Mouse (Mus musculus) heart, embryonic 13.5 days (tissue): Measurements from ENCODE around the gene Pisd. TPM values are rescaled to one million over a fixed set of nuclear protein-coding genes. Genes with fewer than 3 reads are reported as not detected.
"Not testable (repeated sequence)": the region's sequence is repeated elsewhere in the genome, so short reads cannot be mapped to it uniquely, and the experiment has no call there.

Source experiments
- ATAC-seq: fragments of 200-750 bp; cut with Nextera tagmentation; 2 replicates; pipeline ENCODE4 v1.8.0; 2017; ENCODE audit warnings: moderate TSS enrichment; ENCODE audit not compliant: insufficient number of reproducible peaks, low FRiP score, low TSS enrichment; ENCODE audit errors: extremely low read depth
- H3K27ac ChIP-seq: fragments of 300-500 bp; sonication (generic); replicated peaks from 2 replicates; pipeline ENCODE4 v1.5.1; 2015; ENCODE audit warnings: moderate library complexity, mild to moderate bottlenecking, inconsistent platforms
- H3K27me3 ChIP-seq: fragments of 300-500 bp; sonication (generic); replicated peaks from 2 replicates; pipeline ENCODE4 v1.6.1; 2015; ENCODE audit warnings: mild to moderate bottlenecking, inconsistent platforms
- H3K36me3 ChIP-seq: fragments of 300-500 bp; sonication (generic); 2 replicates; pipeline ENCODE4 v1.6.1; 2015; ENCODE audit warnings: mild to moderate bottlenecking, inconsistent platforms
- H3K4me1 ChIP-seq: fragments of 300-500 bp; sonication (generic); 2 replicates; pipeline ENCODE4 v1.6.1; 2015; ENCODE audit warnings: inconsistent platforms
- H3K4me2 ChIP-seq: fragments of 300-500 bp; sonication (generic); 2 replicates; pipeline ENCODE4 v1.6.1; 2015; ENCODE audit warnings: inconsistent platforms, mild to moderate bottlenecking, moderate library complexity
- H3K4me3 ChIP-seq: fragments of 300-500 bp; sonication (generic); 2 replicates; pipeline ENCODE4 v1.5.1; 2015; ENCODE audit warnings: moderate library complexity, mild to moderate bottlenecking, inconsistent platforms
- H3K9ac ChIP-seq: fragments of 300-500 bp; sonication (generic); 2 replicates; pipeline ENCODE4 v1.6.1; 2015; ENCODE audit warnings: inconsistent platforms, mild to moderate bottlenecking, moderate library complexity
- H3K9me3 ChIP-seq: fragments of 300-500 bp; sonication (generic); 2 replicates; pipeline ENCODE4 v1.6.1; 2016; ENCODE audit warnings: inconsistent platforms
- WGBS: fragments of 180-500 bp; shearing (Covaris S2); methylation state at CpG from one replicate; pipeline ENCODE4 v1.1.7; 2015; ENCODE audit warnings: mixed read lengths; 5-methylcytosine and 5-hydroxymethylcytosine counted together
- polyA plus RNA-seq: library from polyadenylated mRNA; unstranded; fragments of >200 nt; fragmentation: Nextera tagmentation; extraction: Ambion mirVana; gene quantifications from 2 replicates; pipeline ENCODE4 v1.2.1, GENCODE M21; 2015

Pisd gene
- polyA plus RNA-seq, 1 experiment from 2014 or later, result 45.9 TPM

DNA sequence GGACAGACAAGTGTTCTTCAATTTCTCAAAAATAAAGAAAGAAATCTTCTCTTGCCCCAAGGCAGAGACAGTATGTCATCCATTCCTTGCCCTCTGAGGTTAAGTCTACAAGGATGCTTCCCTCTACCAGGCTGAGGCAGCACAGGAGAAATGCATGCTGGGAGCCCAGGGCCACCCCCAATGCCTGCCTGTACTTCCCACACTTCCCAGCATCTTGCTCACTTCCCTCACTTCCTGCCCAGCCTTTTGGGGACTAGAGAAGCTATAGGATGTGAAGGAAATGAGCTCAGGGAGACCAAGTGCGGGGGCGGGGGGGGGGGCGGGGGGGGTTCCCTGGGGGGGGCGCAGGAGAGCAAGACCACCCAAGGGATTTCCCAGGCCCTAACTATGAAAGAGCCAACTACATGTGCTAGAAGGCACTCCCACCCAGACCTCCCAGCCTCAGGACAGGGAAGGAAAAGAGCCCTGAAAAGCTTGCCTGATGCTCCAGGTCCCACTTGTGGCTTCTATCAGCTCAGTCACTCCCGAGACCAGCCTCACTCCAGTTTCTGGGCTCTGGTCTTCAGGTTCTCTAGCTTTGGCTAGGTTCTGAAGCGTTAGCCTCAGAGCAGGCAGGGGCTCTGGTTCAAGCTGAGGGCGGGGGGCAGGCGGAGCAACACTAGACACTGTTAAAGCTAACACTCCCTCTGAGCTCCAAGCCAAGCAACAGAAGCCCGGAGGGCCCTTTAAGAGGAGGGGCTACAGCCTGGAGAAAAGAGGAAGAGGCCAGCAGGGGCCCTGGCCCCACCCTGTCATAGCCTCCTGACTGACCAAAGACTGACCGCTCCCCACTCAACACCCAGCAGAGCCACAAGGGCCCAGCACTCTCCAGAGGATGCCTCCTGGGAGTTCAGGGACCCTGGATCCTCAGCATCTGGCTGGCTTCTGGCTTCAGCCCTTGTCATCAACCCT is 39.5 kb downstream of the Pisd start:
- H3K9me3 ChIP-seq, result no peaks in the 10 kb centered on the region
- H3K4me3 ChIP-seq, result peak overlapping the region; percentile 59
- 3% methylated on average over 10 of the region's 10 CpGs for WGBS
- peak; percentile 81 for ATAC-seq
- no peaks in the 10 kb centered on the region for H3K27me3 ChIP-seq
- H3K36me3 ChIP-seq, result peaks cover 4% of the 10 kb centered on the region; the same call in 1 of the 2 replicates
- peaks cover 31% of the 10 kb centered on the region for H3K4me1 ChIP-seq
- peak overlapping the region; percentile 72 for H3K4me2 ChIP-seq
- H3K9ac ChIP-seq, result peak overlapping the region; percentile 77
- H3K27ac ChIP-seq, result peak overlapping the region; percentile 87

DNA sequence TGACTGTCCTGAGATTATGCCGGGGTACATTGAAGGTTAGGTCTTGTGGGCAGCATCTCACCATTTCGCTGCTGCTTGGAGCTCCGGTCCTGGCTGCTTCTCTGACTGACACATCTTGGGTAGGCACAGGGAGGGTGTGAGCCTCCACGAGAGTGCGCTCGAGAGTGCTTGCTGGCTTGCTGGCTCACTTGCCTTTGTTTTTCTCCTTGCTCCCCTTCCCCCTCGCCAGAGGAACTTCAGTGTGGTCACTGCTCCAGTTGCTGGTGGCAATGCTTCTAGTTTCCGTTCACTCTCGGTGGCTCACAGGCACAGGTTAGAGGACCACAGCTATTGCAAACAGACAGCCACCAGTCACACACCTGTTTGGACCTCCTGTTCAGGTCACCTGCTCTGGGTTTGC is 43.3 kb downstream of the Pisd start:
- Histone ChIP-seq H3K4me2 (no peak overlapping the region), H3K9me3 (no peaks in the 10 kb centered on the region), H3K9ac (no peak overlapping the region), H3K36me3 (peaks cover 18% of the 10 kb centered on the region), H3K4me1 (peaks cover 28% of the 10 kb centered on the region), H3K27me3 (no peaks in the 10 kb centered on the region), H3K4me3 (no peak overlapping the region), H3K27ac (no peak overlapping the region)
- WGBS, result 70% methylated on average over 9 of the region's 9 CpGs
- no peak for ATAC-seq

- not testable (repeated sequence) for H3K4me2 ChIP-seq, ATAC-seq, H3K9me3 ChIP-seq, H3K27ac ChIP-seq, H3K9ac ChIP-seq, H3K4me3 ChIP-seq, H3K27me3 ChIP-seq
- WGBS, result 87% methylated on average over 4 of the region's 4 CpGs
- H3K4me1 ChIP-seq, result peaks cover 21% of the 10 kb centered on the region
- peaks cover 21% of the 10 kb centered on the region for H3K36me3 ChIP-seq
Measured at GRCm38 (mm10) chr5:32741377-32741776, 44.1 kb downstream of the Pisd start.

DNA sequence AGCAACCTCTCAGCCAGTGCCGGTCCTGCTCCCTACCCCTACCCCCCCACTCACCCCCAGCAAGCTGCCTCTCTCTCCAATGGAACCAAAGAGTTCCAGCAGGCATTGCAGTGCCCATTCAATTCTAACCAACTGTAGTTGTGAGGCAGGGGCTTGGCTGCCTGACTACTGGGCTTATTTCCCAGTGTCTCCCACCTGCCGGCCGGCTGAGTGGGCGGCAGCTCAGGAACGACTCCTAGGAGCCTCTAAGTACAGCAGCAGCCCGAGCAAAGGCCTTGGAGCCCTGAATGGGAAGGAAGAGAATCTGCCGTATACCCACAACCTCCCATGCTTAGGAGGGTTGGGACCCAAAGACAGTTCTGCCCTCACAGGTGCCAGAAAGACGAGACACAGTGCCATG is 44.6 kb downstream of the Pisd start:
- not testable (repeated sequence) for ATAC-seq, H3K9ac ChIP-seq, H3K9me3 ChIP-seq, H3K4me2 ChIP-seq, H3K27me3 ChIP-seq, H3K4me3 ChIP-seq, H3K27ac ChIP-seq
- WGBS, result 89% methylated on average over 8 of the region's 8 CpGs
- peaks cover 23% of the 10 kb centered on the region for H3K36me3 ChIP-seq
- H3K4me1 ChIP-seq, result peaks cover 16% of the 10 kb centered on the region

DNA sequence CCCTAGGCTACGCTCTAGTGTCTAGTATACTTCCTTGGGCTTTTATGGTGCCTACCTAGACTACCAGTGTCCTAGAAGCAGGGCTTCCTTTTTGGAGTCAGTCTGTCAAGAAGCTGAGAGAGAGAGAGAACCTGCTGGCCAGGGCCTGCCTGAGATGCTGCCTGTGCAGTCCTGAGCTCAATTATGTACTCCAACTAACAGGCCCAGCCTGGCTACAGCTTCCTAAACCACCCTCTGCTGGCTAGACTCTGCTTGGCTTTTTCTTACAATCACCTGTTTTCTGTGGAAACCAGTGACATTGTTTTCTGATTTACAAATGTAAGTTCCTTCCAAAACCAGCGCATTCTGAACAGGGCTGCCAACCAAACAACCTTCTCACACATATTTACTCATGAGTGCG is 45.3 kb downstream of the Pisd start:
- H3K4me3 ChIP-seq, result no peak overlapping the region
- no peaks in the 10 kb centered on the region for H3K27me3 ChIP-seq
- no peaks in the 10 kb centered on the region for H3K9me3 ChIP-seq
- 95% methylated on average over 3 of the region's 3 CpGs for WGBS
- H3K4me2 ChIP-seq, result no peak overlapping the region
- peaks cover 30% of the 10 kb centered on the region for H3K36me3 ChIP-seq
- no peak overlapping the region for H3K9ac ChIP-seq
- no peak for ATAC-seq
- H3K27ac ChIP-seq, result no peak overlapping the region
- H3K4me1 ChIP-seq, result peaks cover 10% of the 10 kb centered on the region

- not testable (repeated sequence) for H3K27me3 ChIP-seq, H3K4me2 ChIP-seq, H3K9me3 ChIP-seq, H3K27ac ChIP-seq, H3K4me3 ChIP-seq, H3K9ac ChIP-seq, H3K4me1 ChIP-seq
- ATAC-seq, result peak; percentile 51
- peaks cover 44% of the 10 kb centered on the region for H3K36me3 ChIP-seq
- WGBS, result 88% methylated on average over 3 of the region's 3 CpGs
Measured at GRCm38 (mm10) chr5:32736770-32737169, 48.7 kb downstream of the Pisd start.

DNA sequence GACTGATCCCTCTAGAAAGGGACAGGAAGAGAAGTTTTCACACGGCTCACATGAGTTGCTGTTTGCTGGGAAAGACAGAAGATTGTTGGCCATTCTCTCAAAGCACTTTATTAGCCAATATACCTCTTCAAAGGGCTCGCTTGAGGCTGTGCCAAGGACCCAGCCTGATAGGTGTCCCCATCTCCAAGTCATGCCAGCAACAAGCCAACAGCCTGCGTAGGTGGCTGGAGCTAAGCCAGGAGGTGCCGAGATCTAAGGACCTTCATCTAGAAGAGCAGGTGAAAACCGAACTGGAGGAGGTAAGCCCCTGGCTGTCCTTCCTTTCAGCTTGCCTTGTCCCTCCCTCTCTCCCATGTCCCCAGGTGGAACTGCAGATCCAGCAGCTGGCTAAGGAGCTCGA is 49.7 kb downstream of the Pisd start:
- Histone ChIP-seq H3K27me3 (no peaks in the 10 kb centered on the region), H3K36me3 (peaks cover 44% of the 10 kb centered on the region), H3K9me3 (no peaks in the 10 kb centered on the region), H3K4me3 (no peak overlapping the region), H3K27ac (no peak overlapping the region), H3K9ac (no peak overlapping the region), H3K4me2 (no peak overlapping the region), H3K4me1 (no peaks in the 10 kb centered on the region)
- no peak for ATAC-seq
- 89% methylated on average over 6 of the region's 6 CpGs for WGBS

DNA sequence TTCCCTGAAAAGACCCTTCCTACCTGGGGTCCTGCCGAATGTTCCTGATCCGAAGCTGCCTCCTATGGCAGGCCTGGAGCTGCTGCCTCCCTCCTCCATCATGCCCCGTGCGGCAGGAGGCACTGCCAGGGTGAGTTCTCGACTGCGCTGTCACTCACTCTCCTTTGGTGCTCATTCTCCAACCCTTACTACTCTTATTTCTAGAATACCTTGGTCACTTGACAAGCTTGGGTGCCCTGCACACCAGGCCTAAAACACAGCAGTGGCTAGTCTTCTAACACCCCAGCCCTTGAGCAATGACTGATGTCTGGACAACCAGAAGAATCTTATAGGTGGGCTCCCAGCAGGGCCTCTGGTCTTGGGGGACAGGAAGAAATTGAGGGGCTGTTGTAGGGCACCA is 51.6 kb downstream of the Pisd start:
- not testable (repeated sequence) for H3K27ac ChIP-seq, H3K4me1 ChIP-seq, H3K27me3 ChIP-seq, H3K4me2 ChIP-seq, H3K9ac ChIP-seq, ATAC-seq, H3K4me3 ChIP-seq, H3K9me3 ChIP-seq
- H3K36me3 ChIP-seq, result peaks cover 44% of the 10 kb centered on the region
- 98% methylated on average over 6 of the region's 6 CpGs for WGBS

DNA sequence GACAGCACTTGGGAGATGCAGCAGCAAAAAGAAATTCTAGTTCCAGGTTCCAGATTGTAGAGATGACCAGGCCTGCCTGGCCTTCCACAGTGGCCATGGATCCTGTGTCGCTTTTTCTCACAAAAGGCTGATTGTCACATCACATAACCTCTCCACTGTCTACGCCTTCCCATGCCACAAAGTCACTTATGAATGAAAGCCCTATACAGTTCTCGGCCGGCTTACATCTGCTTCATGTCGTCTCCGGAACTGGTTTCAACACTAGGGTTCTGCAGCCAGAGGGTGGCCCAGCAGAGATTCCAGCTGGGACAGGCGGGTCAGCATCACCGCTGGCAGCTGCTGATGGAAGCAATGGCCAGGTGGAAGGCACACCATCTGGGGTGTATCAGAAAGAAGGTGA is 56.6 kb downstream of the Pisd start:
- Histone ChIP-seq H3K27ac (no peak overlapping the region), H3K4me1 (peaks cover 4% of the 10 kb centered on the region; the same call in 1 of the 2 replicates), H3K9me3 (peaks cover 3% of the 10 kb centered on the region; the same call in 1 of the 2 replicates), H3K4me3 (no peak overlapping the region), H3K9ac (no peak overlapping the region), H3K4me2 (no peak overlapping the region), H3K36me3 (peaks cover 7% of the 10 kb centered on the region), H3K27me3 (no peaks in the 10 kb centered on the region)
- no peak for ATAC-seq
- 71% methylated on average over 8 of the region's 8 CpGs for WGBS

DNA sequence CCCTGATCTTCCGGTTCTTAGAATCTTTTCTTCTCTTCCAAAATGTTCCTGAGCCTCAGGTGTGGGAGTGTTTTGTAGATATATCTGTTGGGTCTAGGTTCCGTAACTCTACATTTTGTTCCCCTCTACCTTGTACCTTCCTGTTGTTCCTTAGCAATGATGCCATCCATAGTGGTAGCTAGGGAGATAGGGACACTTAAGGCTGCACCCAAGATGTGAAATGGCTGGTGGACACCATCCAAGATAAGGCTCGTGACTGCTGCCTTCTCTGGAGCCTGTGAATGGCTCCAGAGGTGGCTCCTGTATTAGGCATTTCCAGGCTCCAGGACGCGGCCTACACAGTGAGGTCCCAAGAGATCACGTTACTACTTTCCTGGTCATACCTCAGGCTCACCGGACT is 57.1 kb downstream of the Pisd start:
- Histone ChIP-seq H3K36me3 (peaks cover 1% of the 10 kb centered on the region), H3K4me2 (no peak overlapping the region)
- 80% methylated on average over 7 of the region's 7 CpGs for WGBS

DNA sequence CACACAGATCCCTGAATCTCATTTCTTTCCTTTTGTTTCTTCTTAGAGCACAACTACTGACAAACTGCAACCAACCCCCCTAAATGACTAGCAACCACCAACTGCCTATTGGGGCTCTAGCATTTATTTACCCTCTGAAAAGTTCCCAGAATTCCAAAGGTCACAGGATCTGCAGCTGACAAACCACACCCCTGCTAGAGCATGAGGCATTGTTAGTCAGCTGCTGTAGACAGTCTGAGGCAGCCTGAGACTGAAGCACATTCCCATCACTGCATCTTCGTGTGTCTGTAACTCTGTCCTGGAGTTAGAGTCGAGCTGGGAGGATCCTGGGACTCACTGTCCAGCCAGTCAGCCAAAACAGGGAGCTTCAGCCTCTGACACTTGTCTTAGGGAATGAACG is 60.0 kb downstream of the Pisd start:
- H3K36me3 ChIP-seq, H3K27me3 ChIP-seq, H3K4me1 ChIP-seq, ATAC-seq, H3K4me2 ChIP-seq, H3K9me3 ChIP-seq, H3K9ac ChIP-seq, H3K27ac ChIP-seq, H3K4me3 ChIP-seq: not testable (repeated sequence)
- 71% methylated on average over 3 of the region's 3 CpGs for WGBS

More for the DNA sequence above, 57.1 kb downstream of the Pisd start:
- no peak overlapping the region for H3K27ac ChIP-seq
- H3K4me3 ChIP-seq, result no peak overlapping the region
- no peak overlapping the region for H3K9ac ChIP-seq
- peaks cover 3% of the 10 kb centered on the region; the same call in 1 of the 2 replicates for H3K9me3 ChIP-seq
- no peaks in the 10 kb centered on the region for H3K27me3 ChIP-seq
- peaks cover 4% of the 10 kb centered on the region; the same call in 1 of the 2 replicates for H3K4me1 ChIP-seq
- ATAC-seq, result no peak

- WGBS, result 73% methylated on average over 7 of the region's 7 CpGs
- Histone ChIP-seq H3K4me1 (peaks cover 4% of the 10 kb centered on the region; the same call in 1 of the 2 replicates), H3K9ac (no peak overlapping the region), H3K27ac (no peak overlapping the region), H3K4me2 (no peak overlapping the region), H3K9me3 (peaks cover 3% of the 10 kb centered on the region; the same call in 1 of the 2 replicates), H3K27me3 (no peaks in the 10 kb centered on the region), H3K4me3 (no peak overlapping the region), H3K36me3 (no peaks in the 10 kb centered on the region)
- no peak for ATAC-seq
Measured at GRCm38 (mm10) chr5:32723981-32724380, 61.5 kb downstream of the Pisd start.
